Mouse (Mus musculus): ENCODE measurements around the gene Dapk3. TPM values are rescaled to one million over a fixed set of nuclear protein-coding genes. Genes with fewer than 3 reads are reported as not detected.

Gene Dapk3
- total RNA-seq (2021), result 10 to 100 TPM; 75.0 to 76.4 TPM

- intact Hi-C loops (cut with DNase I), result no loop called here
- peak; percentile 98 for DNase-seq (ENCODE audit: low spot score in 2 of 2)
Observed at GRCm38 (mm10) chr10:81182336-81183333, at the start of gene Dapk3. Gene Dapk3, plus strand, starts transcription at chr10:81183005.

DNA sequence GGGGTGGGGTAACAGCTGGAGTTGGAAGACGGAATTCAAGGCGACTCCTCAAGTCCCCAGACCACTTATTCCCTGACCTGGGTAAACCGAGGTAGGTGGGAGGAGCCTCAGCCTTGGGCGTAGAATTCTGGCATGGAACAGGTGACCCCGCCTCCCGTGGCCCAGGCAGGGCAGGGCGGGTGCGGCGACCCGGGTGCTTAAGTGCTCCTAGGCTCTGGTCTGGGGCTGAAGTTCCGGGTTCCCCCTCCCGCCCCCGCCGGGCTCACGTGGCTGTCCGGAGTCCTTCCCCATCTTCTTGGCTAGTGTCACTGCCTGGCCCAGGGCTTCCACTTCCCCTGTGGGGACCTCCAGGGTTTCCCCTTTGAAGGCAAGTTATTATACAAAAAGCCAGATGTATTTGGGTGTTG is 48.6 kb upstream of the Dapk3 start:
- no peak for DNase-seq (ENCODE audit: low spot score in 2 of 2)

DNA sequence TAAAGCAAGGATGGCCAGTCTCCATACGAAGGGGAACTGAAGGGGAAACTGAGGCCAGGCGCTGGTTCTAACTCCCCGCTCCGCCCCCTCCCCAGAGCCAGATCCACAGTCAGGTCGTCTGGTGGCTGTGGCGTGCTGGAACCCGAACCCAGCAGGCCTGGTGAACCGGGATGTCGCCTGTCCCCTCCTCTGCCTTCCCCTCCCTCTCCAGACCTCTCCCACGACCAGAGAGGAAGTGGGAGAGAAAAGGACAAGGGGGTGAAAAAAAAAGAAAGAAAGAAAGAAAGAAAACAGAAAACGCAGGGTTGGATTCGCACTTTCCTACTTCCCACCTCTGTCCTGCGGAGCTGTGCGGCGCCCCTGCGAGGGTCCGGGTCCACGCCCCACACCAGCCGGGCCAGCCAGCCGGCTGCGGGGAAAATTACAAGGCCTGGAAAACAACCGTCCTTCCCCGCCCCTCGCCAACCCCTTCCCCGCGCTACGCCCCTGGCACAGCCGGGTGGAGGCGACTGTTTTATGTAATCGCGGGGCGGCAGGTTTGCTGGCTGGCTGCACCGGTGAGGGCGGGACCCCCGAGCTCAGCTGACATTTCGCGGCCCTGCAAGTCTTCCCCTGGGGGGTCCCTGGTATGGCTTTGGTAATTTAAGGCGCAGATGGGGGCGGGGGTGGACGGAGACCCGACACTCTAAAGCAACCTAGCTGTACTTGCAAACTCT is 47.7 kb upstream of the Dapk3 start, which contains the start of gene Zbtb7a:
Zbtb7a (plus strand) TSS at position 255 of the 716 bp plus-strand sequence.
- intact Hi-C loops (cut with DNase I), result no loop called here

More for the DNA sequence above, 48.6 kb upstream of the Dapk3 start:
- intact Hi-C loops (cut with DNase I), result no loop called here

GRCm38 (mm10) chr10:81135831-81136705 is 46.7 kb upstream of the Dapk3 start:
- intact Hi-C loops (cut with DNase I), result no loop called here
- DNase-seq (ENCODE audit: low spot score in 2 of 2), result peak; percentile 78

More for the DNA sequence above, 47.7 kb upstream of the Dapk3 start, which contains the start of gene Zbtb7a:
- peak in 1 of 2 experiments; percentile 69 for DNase-seq (ENCODE audit: low spot score in 2 of 2)

- peak; percentile 78 to 84 for DNase-seq (ENCODE audit: low spot score in 2 of 2)
- intact Hi-C loops (cut with DNase I), result no loop called here
Observed at GRCm38 (mm10) chr10:81136706-81137231, 46.0 kb upstream of the Dapk3 start.

GRCm38 (mm10) chr10:81137252-81138130 is 45.3 kb upstream of the Dapk3 start:
- intact Hi-C loops (cut with DNase I), result no loop called here
- peak; percentile 100 for DNase-seq (ENCODE audit: low spot score in 2 of 2)

DNA sequence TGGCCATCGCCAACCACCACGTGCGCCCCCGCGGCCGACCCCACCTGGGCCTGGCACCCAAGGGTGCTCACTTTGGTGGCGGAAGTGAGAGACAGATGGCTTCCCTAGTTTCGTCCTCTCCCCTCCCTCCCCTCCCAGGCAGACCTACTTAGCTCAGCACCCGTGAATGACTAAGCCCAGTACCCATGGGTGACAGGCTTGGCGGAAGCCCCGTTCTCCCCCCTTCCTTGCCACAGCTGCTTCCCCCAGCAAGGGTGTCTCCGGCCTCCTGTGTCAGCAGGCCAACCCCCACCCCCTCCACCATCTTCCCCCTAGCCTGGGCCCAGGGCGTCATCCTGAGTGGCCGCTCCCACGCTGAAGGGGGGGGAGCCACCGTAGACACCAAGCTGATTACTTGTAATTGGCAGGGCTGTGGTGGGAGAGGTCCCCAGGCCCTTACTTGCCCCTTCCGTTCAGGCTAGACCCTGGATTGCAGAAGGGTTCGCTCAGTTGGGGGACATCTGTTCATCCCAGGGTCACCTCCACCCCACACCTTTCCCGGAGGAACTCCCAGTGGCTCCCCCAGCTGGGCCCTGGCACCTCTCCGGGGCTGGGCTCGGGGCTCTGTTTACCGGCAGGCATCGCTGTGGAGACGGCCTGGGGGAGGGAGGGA is 44.5 kb upstream of the Dapk3 start:
- intact Hi-C loops (cut with DNase I), result no loop called here

GRCm38 (mm10) chr10:81138821-81139528 is 43.8 kb upstream of the Dapk3 start:
- no peak for DNase-seq (ENCODE audit: low spot score in 2 of 2)
- intact Hi-C loops (cut with DNase I), result no loop called here

More for the DNA sequence above, 44.5 kb upstream of the Dapk3 start:
- DNase-seq (ENCODE audit: low spot score in 2 of 2), result no peak

- no peak for DNase-seq (ENCODE audit: low spot score in 2 of 2)
- intact Hi-C loops (cut with DNase I), result no loop called here
Observed at GRCm38 (mm10) chr10:81139529-81139846, 43.3 kb upstream of the Dapk3 start.

DNA sequence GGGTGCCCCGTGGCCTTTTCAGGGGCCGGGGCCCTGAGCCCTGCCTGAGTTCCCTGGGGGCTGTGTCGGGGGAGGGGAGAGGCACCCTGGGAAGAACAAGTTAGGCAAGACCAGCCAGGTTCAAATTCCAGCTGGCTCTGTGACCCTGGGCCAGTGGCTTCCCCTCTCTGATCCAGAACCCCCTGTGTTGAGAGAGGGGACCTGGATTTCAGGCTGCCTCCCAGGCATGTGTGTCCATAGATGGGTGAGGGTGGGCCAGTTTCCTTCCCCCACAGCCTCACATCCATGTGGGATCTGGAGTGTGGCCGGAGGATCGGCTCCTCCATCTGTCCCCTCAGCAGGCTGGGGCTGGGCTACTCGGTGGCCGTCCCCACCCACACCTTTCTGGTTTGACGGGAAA is 42.8 kb upstream of the Dapk3 start:
- DNase-seq (ENCODE audit: low spot score in 2 of 2), result no peak
- intact Hi-C loops (cut with DNase I), result loop anchor here (5.0 kb wide), 1 partner anchor 37 kb away; the partner anchor contains the start of gene Eef2

DNA sequence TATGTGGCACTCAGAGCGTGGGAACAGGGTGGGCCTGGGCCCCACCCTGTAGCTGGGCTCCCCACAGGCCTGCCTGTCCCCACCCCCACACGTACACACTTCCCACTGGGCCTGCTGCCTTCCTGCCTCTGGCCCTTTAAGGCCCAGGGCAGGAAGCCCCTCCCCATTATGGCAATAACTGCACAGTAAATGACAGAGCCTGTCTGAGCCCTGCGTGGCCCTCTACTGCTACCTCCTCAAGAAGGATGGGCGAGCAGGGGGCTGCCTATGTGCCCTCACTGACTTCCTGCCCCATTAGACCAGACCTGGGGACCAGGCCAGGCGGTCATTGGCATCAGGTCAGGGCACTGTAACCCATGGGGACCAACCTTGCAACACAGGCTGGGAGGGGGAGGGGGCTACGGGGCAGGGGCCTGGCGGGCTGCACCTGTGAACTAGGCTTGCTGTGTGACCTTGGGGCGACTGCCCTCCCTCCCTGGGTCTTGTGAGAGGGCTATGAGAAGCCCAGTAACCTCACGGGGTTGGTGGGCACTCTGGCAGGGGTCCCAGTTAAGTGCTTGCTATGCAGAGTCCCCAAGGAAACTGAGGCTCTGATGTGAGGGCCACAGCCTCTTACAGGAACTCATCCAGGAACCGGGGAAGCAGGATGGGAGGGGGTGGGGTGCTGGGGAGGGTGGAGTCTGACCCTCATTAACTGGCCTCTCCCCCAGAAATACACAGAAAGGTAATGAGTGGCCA is 41.9 kb upstream of the Dapk3 start:
- intact Hi-C loops (cut with DNase I), result loop anchor here (5.0 kb wide), 1 partner anchor 36 kb away; the partner anchor contains the start of gene Eef2
- DNase-seq (ENCODE audit: low spot score in 2 of 2), result no peak

- no peak for DNase-seq (ENCODE audit: low spot score in 2 of 2)
- intact Hi-C loops (cut with DNase I), result loop anchor here (5.0 kb wide), 1 partner anchor 36 kb away; the partner anchor contains the start of gene Eef2
Observed at GRCm38 (mm10) chr10:81141455-81142210, 41.2 kb upstream of the Dapk3 start.

DNA sequence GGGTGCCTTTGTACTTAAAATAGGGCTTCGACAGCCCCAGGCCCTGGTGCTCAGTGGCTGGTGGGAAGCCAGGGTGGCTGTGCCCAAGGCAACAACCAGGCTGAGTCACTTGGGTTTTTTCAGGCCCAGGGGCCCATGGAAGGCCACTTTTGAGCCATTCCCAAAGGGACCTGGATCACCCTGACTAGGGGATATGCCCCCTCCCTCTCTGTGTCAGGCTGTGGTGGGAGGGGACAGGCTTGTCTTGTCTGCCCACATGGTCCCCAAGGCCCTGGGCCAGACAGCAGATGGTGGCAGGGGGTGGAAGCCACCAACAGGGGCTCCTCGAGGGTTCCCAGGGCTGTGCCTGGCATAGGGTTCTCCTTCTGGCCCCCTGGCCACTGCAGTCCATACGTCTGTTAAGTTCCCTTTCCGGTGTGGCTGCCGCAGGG is 40.2 kb upstream of the Dapk3 start:
- intact Hi-C loops (cut with DNase I), result loop anchor here (5.0 kb wide), 1 partner anchor 35 kb away; the partner anchor contains the start of gene Eef2

GRCm38 (mm10) chr10:81143157-81143633 is 39.6 kb upstream of the Dapk3 start:
- no peak for DNase-seq (ENCODE audit: low spot score in 2 of 2)

More for the DNA sequence above, 40.2 kb upstream of the Dapk3 start:
- DNase-seq (ENCODE audit: low spot score in 2 of 2), result no peak

DNA sequence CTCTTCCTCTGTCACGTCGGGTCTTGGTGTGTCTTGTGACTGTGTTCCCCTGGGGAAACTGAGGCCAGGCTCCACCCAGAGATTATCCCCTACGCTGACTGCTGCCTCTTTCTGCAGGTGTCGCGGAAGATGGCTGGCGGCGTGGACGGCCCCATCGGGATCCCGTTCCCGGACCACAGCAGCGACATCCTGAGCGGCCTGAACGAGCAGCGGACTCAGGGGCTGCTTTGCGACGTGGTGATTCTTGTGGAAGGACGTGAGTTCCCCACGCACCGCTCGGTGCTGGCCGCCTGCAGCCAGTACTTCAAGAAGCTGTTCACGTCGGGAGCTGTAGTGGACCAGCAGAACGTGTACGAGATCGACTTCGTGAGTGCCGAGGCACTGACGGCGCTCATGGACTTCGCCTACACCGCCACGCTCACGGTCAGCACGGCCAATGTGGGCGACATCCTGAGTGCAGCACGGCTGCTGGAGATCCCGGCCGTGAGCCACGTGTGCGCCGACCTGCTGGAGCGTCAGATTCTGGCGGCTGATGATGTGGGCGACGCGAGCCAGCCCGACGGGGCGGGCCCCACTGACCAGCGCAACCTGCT is 38.9 kb upstream of the Dapk3 start:
- intact Hi-C loops (cut with DNase I), result loop anchor here (5.0 kb wide), 1 partner anchor 33 kb away; the partner anchor contains the start of gene Eef2
- no peak for DNase-seq (ENCODE audit: low spot score in 2 of 2)

More at GRCm38 (mm10) chr10:81143157-81143633, 39.6 kb upstream of the Dapk3 start:
- intact Hi-C loops (cut with DNase I), result loop anchor here (5.0 kb wide), 1 partner anchor 34 kb away; the partner anchor contains the start of gene Eef2

All from left cerebral cortex, postnatal 36 days (tissue).